Mouse (Mus musculus) ES-E14 (cell line): Measurements from ENCODE around the gene Birc6. TPM values are rescaled to one million over a fixed set of nuclear protein-coding genes. Genes with fewer than 3 reads are reported as not detected.

Experiments used
- DNase-seq: peaks from one replicate; pipeline ENCODE4 v3.0.0-alpha.2; 2013; ENCODE audit warnings: low read depth, low spot score
- H3K27ac ChIP-seq: 2 replicates; pipeline ENCODE4 v1.5.1; 2012; ENCODE audit warnings: low read depth, mild to moderate bottlenecking, low read length, moderate library complexity, mixed read lengths; ENCODE audit not compliant: poor library complexity, insufficient read depth, severe bottlenecking
- H3K36me3 ChIP-seq: 2 replicates; pipeline ENCODE4 v1.6.1; 2012; ENCODE audit warnings: mild to moderate bottlenecking, low read length, moderate library complexity, mixed read lengths; ENCODE audit not compliant: control insufficient read depth, poor library complexity, insufficient read depth, severe bottlenecking
- H3K4me1 ChIP-seq, 2 experiments: fragments of 150-350 bp in 1 of 2; sonication (generic) in 1 of 2; 2 replicates each; pipeline ENCODE4 v1.6.1; 2012; ENCODE audit warnings: low read length in 2 of 2, mild to moderate bottlenecking in 1 of 2, mixed read lengths in 1 of 2; ENCODE audit not compliant: control insufficient read depth in 2 of 2, insufficient read depth in 2 of 2, poor library complexity in 1 of 2
- H3K4me3 ChIP-seq, 2 experiments: fragments of 150-350 bp in 1 of 2; sonication (generic) in 1 of 2; 2 replicates each; pipeline ENCODE4 v1.5.1; 2012; ENCODE audit warnings: low read length in 2 of 2, low read depth in 1 of 2, mild to moderate bottlenecking in 1 of 2, mixed read lengths in 1 of 2; ENCODE audit not compliant: insufficient read depth in 1 of 2, poor library complexity in 1 of 2, severe bottlenecking in 1 of 2
- H3K9ac ChIP-seq: 2 replicates; pipeline ENCODE4 v1.6.1; 2012; ENCODE audit warnings: low read depth, mild to moderate bottlenecking, low read length, mixed read lengths; ENCODE audit not compliant: poor library complexity, insufficient read depth, severe bottlenecking
- H3K9me3 ChIP-seq: fragments of 150-350 bp; sonication (generic); 2 replicates; pipeline ENCODE4 v1.6.1; 2012; ENCODE audit warnings: low read depth, mild to moderate bottlenecking, low read length; ENCODE audit not compliant: control insufficient read depth, insufficient read depth
- CHD2 ChIP-seq: IDR thresholded peaks from 2 replicates; pipeline ENCODE4 v1.6.1; 2014; ENCODE audit warnings: mild to moderate bottlenecking, low read depth, low read length, inconsistent platforms
- HCFC1 ChIP-seq: IDR thresholded peaks from 2 replicates; pipeline ENCODE4 v1.6.1; 2012; ENCODE audit warnings: low read length, inconsistent platforms, borderline replicate concordance; ENCODE audit not compliant: insufficient read depth
- MAFK ChIP-seq: IDR thresholded peaks from 2 replicates; pipeline ENCODE4 v1.6.1; 2014; ENCODE audit warnings: mild to moderate bottlenecking, low read depth, low read length, inconsistent platforms; ENCODE audit not compliant: insufficient read depth
- ZC3H11A ChIP-seq: IDR thresholded peaks from 2 replicates; pipeline ENCODE4 v1.6.1; 2012; ENCODE audit warnings: low read depth, mild to moderate bottlenecking, inconsistent platforms, low read length, borderline replicate concordance
- ZNF384 ChIP-seq: IDR thresholded peaks from 2 replicates; pipeline ENCODE4 v1.6.1; 2012; ENCODE audit warnings: low read depth, low read length, inconsistent platforms
- in situ Hi-C, 2 experiments: fragments of 600-800 bp; cut with MboI; formaldehyde crosslinking; loops; one replicate each; pipeline ENCODE4 v1.15.1; 2025; ENCODE audit warnings: low sequenced_read_pairs in 2 of 2, inconsistent platforms in 1 of 2; ENCODE audit not compliant: unreplicated experiment in 2 of 2
- total RNA-seq: library from RNA; depleted of rRNA; stranded (reverse); fragments of 300-350 nt; gene quantifications from 2 replicates; pipeline ENCODE4 v1.2.3, GENCODE M21; 2012

The Birc6 gene
- total RNA-seq, 1 experiment = 122 TPM

GRCm38 (mm10) chr17:74491565-74491964, 36.5 kb upstream of the Birc6 start:
- Histone ChIP-seq H3K27ac (no peak overlapping the region), H3K36me3 (peaks cover 3% of the 10 kb centered on the region; the same call in 1 of the 2 replicates), H3K9me3 (no peaks in the 10 kb centered on the region), H3K9ac (no peak overlapping the region), H3K4me3 (no peak overlapping the region), H3K4me1 (no peaks in the 10 kb centered on the region)
- DNase-seq = no peak
- in situ Hi-C loops = no loop called here
- no peak for TF ChIP-seq ZC3H11A
- TF ChIP-seq HCFC1 = no peak
- TF ChIP-seq ZNF384 = no peak
- TF ChIP-seq MAFK = no peak
- no peak for TF ChIP-seq CHD2

GRCm38 (mm10) chr17:74500204-74500603, 27.9 kb upstream of the Birc6 start:
- Histone ChIP-seq H3K27ac (no peak overlapping the region), H3K9ac (no peak overlapping the region), H3K36me3 (no peaks in the 10 kb centered on the region; the same call in 1 of the 2 replicates), H3K9me3 (no peaks in the 10 kb centered on the region), H3K4me1 (no peaks in the 10 kb centered on the region), H3K4me3 (no peak overlapping the region)
- DNase-seq = no peak
- in situ Hi-C loops = no loop called here
- no peak for TF ChIP-seq HCFC1
- TF ChIP-seq MAFK = no peak
- no peak for TF ChIP-seq CHD2
- TF ChIP-seq ZNF384 = no peak
- no peak for TF ChIP-seq ZC3H11A

GRCm38 (mm10) chr17:74501085-74501484, 27.0 kb upstream of the Birc6 start:
- Histone ChIP-seq H3K9me3 (no peaks in the 10 kb centered on the region), H3K9ac (no peak overlapping the region), H3K4me3 (no peak overlapping the region), H3K27ac (no peak overlapping the region), H3K36me3 (no peaks in the 10 kb centered on the region; the same call in 1 of the 2 replicates), H3K4me1 (no peaks in the 10 kb centered on the region)
- TF ChIP-seq MAFK (no peak), ZNF384 (no peak), CHD2 (no peak), HCFC1 (no peak), ZC3H11A (no peak)
- DNase-seq = no peak
- in situ Hi-C loops = no loop called here

GRCm38 (mm10) chr17:74507934-74508333, 20.2 kb upstream of the Birc6 start:
- Histone ChIP-seq H3K27ac (no peak overlapping the region), H3K4me1 (no peaks in the 10 kb centered on the region), H3K9ac (no peak overlapping the region), H3K9me3 (no peaks in the 10 kb centered on the region), H3K4me3 (no peak overlapping the region), H3K36me3 (no peaks in the 10 kb centered on the region)
- in situ Hi-C loops = no loop called here
- no peak for DNase-seq
- no peak for TF ChIP-seq CHD2
- TF ChIP-seq ZNF384 = no peak
- no peak for TF ChIP-seq HCFC1
- no peak for TF ChIP-seq ZC3H11A
- no peak for TF ChIP-seq MAFK

GRCm38 (mm10) chr17:74508600-74508999, 19.5 kb upstream of the Birc6 start:
- Histone ChIP-seq H3K36me3 (no peaks in the 10 kb centered on the region), H3K9me3 (no peaks in the 10 kb centered on the region), H3K27ac (no peak overlapping the region), H3K9ac (no peak overlapping the region), H3K4me1 (no peaks in the 10 kb centered on the region), H3K4me3 (no peak overlapping the region)
- TF ChIP-seq MAFK (no peak), ZNF384 (no peak), HCFC1 (no peak), ZC3H11A (no peak), CHD2 (no peak)
- in situ Hi-C loops = no loop called here
- DNase-seq = no peak
